Mouse (Mus musculus) embryonic facial prominence, embryonic 12.5 days (tissue): ENCODE results near the gene Magel2. TPM values are rescaled to one million over a fixed set of nuclear protein-coding genes. Genes with fewer than 3 reads are reported as not detected.

Experiments
- ATAC-seq: fragments of 200-750 bp; cut with Nextera tagmentation; 2 replicates; pipeline ENCODE4 v1.8.0; 2017; ENCODE audit not compliant: insufficient number of reproducible peaks, insufficient read depth, low FRiP score, low TSS enrichment
- H3K27ac ChIP-seq: fragments of 300-500 bp; sonication (generic); 2 replicates; pipeline ENCODE4 v1.5.1; 2016; ENCODE audit warnings: mild to moderate bottlenecking
- H3K27me3 ChIP-seq: fragments of 300-500 bp; sonication (generic); 2 replicates; pipeline ENCODE4 v1.6.1; 2016; ENCODE audit warnings: mild to moderate bottlenecking, moderate library complexity
- H3K36me3 ChIP-seq: fragments of 300-500 bp; sonication (generic); 2 replicates; pipeline ENCODE4 v1.6.1; 2016; ENCODE audit warnings: mild to moderate bottlenecking
- H3K4me1 ChIP-seq: fragments of 300-500 bp; sonication (generic); 2 replicates; pipeline ENCODE4 v1.6.1; 2016
- H3K4me2 ChIP-seq: fragments of 300-500 bp; sonication (generic); replicated peaks from 2 replicates; pipeline ENCODE4 v1.6.1; 2016; ENCODE audit warnings: mild to moderate bottlenecking, moderate library complexity
- H3K4me3 ChIP-seq: fragments of 300-500 bp; sonication (generic); 2 replicates; pipeline ENCODE4 v1.5.1; 2016; ENCODE audit warnings: mild to moderate bottlenecking
- H3K9ac ChIP-seq: fragments of 300-500 bp; sonication (generic); 2 replicates; pipeline ENCODE4 v1.6.1; 2016; ENCODE audit warnings: mild to moderate bottlenecking, moderate library complexity
- H3K9me3 ChIP-seq: fragments of 300-500 bp; sonication (generic); 2 replicates; pipeline ENCODE4 v1.6.1; 2016; ENCODE audit warnings: mild to moderate bottlenecking, moderate library complexity
- WGBS: fragments of 180-500 bp; shearing (Covaris S2); methylation state at CpG from one replicate; pipeline ENCODE4 v1.1.7; 2016; 5-methylcytosine and 5-hydroxymethylcytosine counted together
- polyA plus RNA-seq: library from polyadenylated mRNA; unstranded; fragments of >200 nt; fragmentation: Nextera tagmentation; extraction: Ambion mirVana; gene quantifications from 2 replicates; pipeline ENCODE4 v1.2.1, GENCODE M21; 2016

The Magel2 gene
- polyA plus RNA-seq, 1 experiment from 2014 or later, result 6.9 TPM

DNA sequence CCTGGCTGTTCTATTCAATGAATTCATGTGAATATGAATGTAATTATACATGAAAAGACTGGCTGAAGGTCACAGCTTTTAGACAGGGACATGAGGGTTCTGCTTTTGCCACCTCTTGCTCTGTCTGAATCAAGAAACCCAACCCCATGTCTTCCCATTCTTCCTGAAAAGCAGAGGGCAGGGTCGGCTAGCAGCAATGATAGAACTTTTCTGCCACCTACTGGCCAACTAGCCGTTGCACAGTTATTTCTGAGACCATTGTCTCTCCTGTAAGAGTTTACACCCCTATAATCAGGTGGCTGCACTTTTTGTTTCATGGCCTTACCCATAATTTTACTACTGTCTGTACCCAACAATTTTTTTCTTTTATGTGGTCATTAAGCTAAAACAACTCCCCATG lies 5.6 kb downstream of the Magel2 start:
- Histone ChIP-seq H3K4me3 (no peak overlapping the region), H3K27me3 (no peaks in the 10 kb centered on the region), H3K4me1 (no peaks in the 10 kb centered on the region), H3K36me3 (no peaks in the 10 kb centered on the region), H3K27ac (no peak overlapping the region), H3K9me3 (peaks cover 16% of the 10 kb centered on the region; the same call in 1 of the 2 replicates), H3K4me2 (no peak overlapping the region), H3K9ac (no peak overlapping the region)
- WGBS, result 9% methylated on average over 2 of the region's 2 CpGs
- no peak for ATAC-seq

DNA sequence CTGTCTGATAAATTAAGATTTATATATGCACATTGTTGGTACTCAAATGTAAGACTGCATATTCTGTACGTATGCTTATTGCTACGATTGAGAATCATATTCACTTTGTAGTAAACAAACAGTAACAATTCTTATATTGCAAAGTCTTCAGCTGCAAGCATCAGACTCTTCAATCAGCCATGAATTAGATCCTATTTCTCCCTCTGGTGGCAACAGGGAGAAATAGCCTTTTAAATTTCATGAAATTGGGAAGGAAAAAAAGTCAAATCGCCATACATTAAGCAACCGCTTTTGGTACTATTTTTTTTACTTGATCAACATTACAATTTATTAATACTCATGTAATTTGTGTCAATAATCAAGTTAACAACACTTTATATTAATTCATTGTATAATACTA lies 11.5 kb downstream of the Magel2 start:
- H3K4me1 ChIP-seq, result no peaks in the 10 kb centered on the region
- no peaks in the 10 kb centered on the region for H3K9me3 ChIP-seq
- H3K36me3 ChIP-seq, result no peaks in the 10 kb centered on the region
- no peak overlapping the region for H3K27ac ChIP-seq
- 37% methylated on average over 4 of the region's 4 CpGs for WGBS
- no peak overlapping the region for H3K9ac ChIP-seq
- ATAC-seq, result no peak
- H3K4me2 ChIP-seq, result no peak overlapping the region
- no peaks in the 10 kb centered on the region for H3K27me3 ChIP-seq
- H3K4me3 ChIP-seq, result no peak overlapping the region

GRCm38 (mm10) chr7:62392202-62392601 lies 15.4 kb downstream of the Magel2 start:
- ATAC-seq, result no peak
- Histone ChIP-seq H3K9me3 (no peaks in the 10 kb centered on the region), H3K27me3 (no peaks in the 10 kb centered on the region), H3K36me3 (no peaks in the 10 kb centered on the region), H3K27ac (no peak overlapping the region), H3K4me2 (no peak overlapping the region), H3K4me1 (no peaks in the 10 kb centered on the region), H3K4me3 (no peak overlapping the region), H3K9ac (no peak overlapping the region)
- WGBS, result 56% methylated on average over 1 of the region's 1 CpGs

- Histone ChIP-seq H3K27me3 (no peaks in the 10 kb centered on the region), H3K4me3 (peak overlapping the region; percentile 16), H3K4me2 (peak overlapping the region; percentile 37), H3K9ac (no peak overlapping the region), H3K27ac (no peak overlapping the region), H3K9me3 (peaks cover 2% of the 10 kb centered on the region; the same call in 1 of the 2 replicates), H3K36me3 (no peaks in the 10 kb centered on the region), H3K4me1 (no peaks in the 10 kb centered on the region)
- 50% methylated on average over 19 of the region's 19 CpGs for WGBS
- ATAC-seq, result no peak
Observed at GRCm38 (mm10) chr7:62406573-62407050, 29.8 kb downstream of the Magel2 start.

GRCm38 (mm10) chr7:62407803-62408202 lies 31.0 kb downstream of the Magel2 start:
- WGBS, result 40% methylated on average over 3 of the region's 3 CpGs

GRCm38 (mm10) chr7:62415222-62415621 lies 38.4 kb downstream of the Magel2 start:
- Histone ChIP-seq H3K36me3 (no peaks in the 10 kb centered on the region), H3K4me3 (no peak overlapping the region), H3K27ac (no peak overlapping the region), H3K4me1 (peaks cover 11% of the 10 kb centered on the region), H3K27me3 (no peaks in the 10 kb centered on the region), H3K9me3 (0 out of 2 replicates have a peak, but pooled peaks cover 7% of the 10 kb centered on the region), H3K9ac (no peak overlapping the region), H3K4me2 (no peak overlapping the region)
- ATAC-seq, result no peak
- 66% methylated on average over 1 of the region's 1 CpGs for WGBS

More at GRCm38 (mm10) chr7:62407803-62408202, 31.0 kb downstream of the Magel2 start:
- no peaks in the 10 kb centered on the region for H3K36me3 ChIP-seq
- H3K4me3 ChIP-seq, result no peak overlapping the region
- H3K9ac ChIP-seq, result no peak overlapping the region
- no peak overlapping the region for H3K27ac ChIP-seq
- no peak for ATAC-seq
- no peaks in the 10 kb centered on the region for H3K4me1 ChIP-seq
- no peaks in the 10 kb centered on the region for H3K27me3 ChIP-seq
- no peak overlapping the region for H3K4me2 ChIP-seq
- H3K9me3 ChIP-seq, result peaks cover 2% of the 10 kb centered on the region; the same call in 1 of the 2 replicates

- no peak overlapping the region for H3K4me3 ChIP-seq
- ATAC-seq, result no peak
- no peak overlapping the region for H3K9ac ChIP-seq
- H3K4me1 ChIP-seq, result peaks cover 11% of the 10 kb centered on the region
- no peaks in the 10 kb centered on the region for H3K36me3 ChIP-seq
- H3K4me2 ChIP-seq, result no peak overlapping the region
- 0 out of 2 replicates have a peak, but pooled peaks cover 7% of the 10 kb centered on the region for H3K9me3 ChIP-seq
- no peaks in the 10 kb centered on the region for H3K27me3 ChIP-seq
- H3K27ac ChIP-seq, result no peak overlapping the region
Observed at GRCm38 (mm10) chr7:62416173-62416572, 39.4 kb downstream of the Magel2 start.

DNA sequence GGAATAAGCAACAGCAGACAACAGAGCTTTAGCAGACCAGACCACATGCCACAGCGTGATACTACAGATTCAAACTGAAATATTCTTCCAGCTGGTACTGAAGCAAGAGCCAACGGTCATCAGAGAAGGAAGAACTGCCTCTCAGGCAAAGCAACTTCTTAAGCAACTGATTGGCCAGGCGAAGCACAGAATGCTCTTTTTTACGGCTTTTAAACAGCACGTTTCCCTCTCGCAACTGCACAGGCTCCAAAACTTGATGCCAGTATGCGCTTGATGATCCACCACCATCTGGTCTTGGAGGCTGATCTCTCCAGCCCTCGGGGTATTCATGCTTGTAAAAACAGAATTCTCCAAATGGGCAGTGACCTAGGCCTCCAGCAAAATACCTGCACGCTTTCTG lies 41.5 kb downstream of the Magel2 start:
- 71% methylated on average over 9 of the region's 9 CpGs for WGBS
- Histone ChIP-seq H3K4me2 (peak overlapping the region; percentile 78), H3K9me3 (0 out of 2 replicates have a peak, but pooled peaks cover 10% of the 10 kb centered on the region), H3K36me3 (no peaks in the 10 kb centered on the region), H3K9ac (peak overlapping the region; percentile 77), H3K4me1 (peaks cover 11% of the 10 kb centered on the region), H3K27me3 (no peaks in the 10 kb centered on the region), H3K4me3 (peak overlapping the region; percentile 69), H3K27ac (no peak overlapping the region)
- no peak for ATAC-seq

DNA sequence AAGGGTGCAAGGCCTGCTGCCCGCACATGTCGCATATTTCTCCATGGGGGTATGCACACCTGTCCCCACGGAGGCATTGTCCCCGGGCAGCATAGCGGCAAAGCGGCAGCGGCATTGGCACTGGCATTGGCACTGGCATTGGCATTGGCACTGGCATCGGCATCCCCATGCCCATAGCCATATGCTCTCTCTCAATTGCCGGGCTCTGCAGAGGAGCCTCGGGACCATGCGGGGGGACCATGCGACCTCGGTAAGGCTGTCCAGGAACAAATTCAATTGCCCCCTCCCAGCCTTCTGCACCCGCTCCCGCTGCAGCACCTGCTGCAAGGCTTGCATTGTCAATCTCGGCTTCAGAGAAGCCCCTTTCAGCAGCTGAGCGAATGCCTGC lies 42.3 kb downstream of the Magel2 start:
- H3K36me3 ChIP-seq, result no peaks in the 10 kb centered on the region
- peak overlapping the region; percentile 69 for H3K4me3 ChIP-seq
- H3K27ac ChIP-seq, result no peak overlapping the region

DNA sequence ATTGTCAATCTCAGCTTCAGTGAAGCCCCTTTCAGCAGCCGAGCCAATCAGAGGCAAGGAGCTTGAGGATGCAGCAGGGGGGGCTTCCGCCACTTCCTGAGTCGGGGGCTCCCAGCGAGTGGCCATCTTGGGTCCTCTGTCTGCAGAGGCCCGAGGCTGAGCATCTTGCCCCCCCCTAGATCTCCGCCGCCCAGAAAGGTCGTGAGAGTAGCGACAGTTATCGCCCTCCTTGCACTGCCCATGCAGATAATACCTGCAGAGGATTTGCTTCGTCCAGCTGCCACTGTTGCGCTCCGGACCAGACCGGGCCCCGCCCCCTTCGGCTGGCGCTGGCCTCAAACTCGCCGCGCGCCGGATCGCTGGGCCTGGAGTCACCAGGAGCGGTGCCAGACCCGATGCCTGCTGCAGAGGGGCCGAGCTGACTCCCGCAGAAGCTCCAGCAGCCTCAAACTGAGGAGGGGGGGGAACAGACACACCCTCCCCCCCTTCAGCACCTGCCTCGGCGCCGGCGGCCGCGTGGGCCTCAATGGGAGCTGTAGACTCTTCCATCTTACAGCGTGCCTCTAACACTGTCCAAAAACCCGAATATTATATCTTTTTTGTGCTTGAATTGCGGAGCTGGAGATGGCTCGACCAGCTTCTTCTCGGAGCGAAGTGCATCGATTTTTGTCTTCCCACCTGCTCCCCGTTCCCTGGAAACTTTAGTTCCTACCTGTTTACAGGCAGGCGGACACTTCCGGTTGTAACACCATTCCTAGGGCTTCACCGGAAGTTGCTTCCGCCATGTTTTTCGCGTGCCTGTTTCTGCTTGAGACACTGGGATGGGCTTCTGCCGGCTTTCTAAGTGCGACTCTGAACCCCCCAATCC lies 42.9 kb downstream of the Magel2 start, which contains the start of gene Mkrn3:
TSS of gene Mkrn3 (minus strand) at position 647 of the 868 bp plus-strand sequence.
- 0 out of 2 replicates have a peak, but pooled peaks cover 3% of the 10 kb centered on the region for H3K27me3 ChIP-seq
- 0 out of 2 replicates have a peak, but pooled peaks cover 10% of the 10 kb centered on the region for H3K9me3 ChIP-seq
- WGBS, result 25% methylated on average over 47 of the region's 49 CpGs
- H3K4me3 ChIP-seq, result peak within 1 kb of the TSS; percentile 69
- H3K9ac ChIP-seq, result peak within 1 kb of the TSS; percentile 77
- H3K36me3 ChIP-seq, result no peaks in the 10 kb centered on the region
- peak within 1 kb of the TSS; percentile 78 for H3K4me2 ChIP-seq
- peak; percentile 85 for ATAC-seq
- peaks cover 11% of the 10 kb centered on the region for H3K4me1 ChIP-seq
- peak within 1 kb of the TSS; percentile 64 for H3K27ac ChIP-seq

More for the DNA sequence above, 42.3 kb downstream of the Magel2 start:
- 49% methylated on average over 17 of the region's 17 CpGs for WGBS
- Histone ChIP-seq H3K9me3 (0 out of 2 replicates have a peak, but pooled peaks cover 10% of the 10 kb centered on the region), H3K4me2 (peak overlapping the region; percentile 78), H3K4me1 (peaks cover 11% of the 10 kb centered on the region), H3K9ac (peak overlapping the region; percentile 77), H3K27me3 (0 out of 2 replicates have a peak, but pooled peaks cover under 1% of the 10 kb centered on the region)
- ATAC-seq, result no peak; the same call in 1 of the 2 replicates

DNA sequence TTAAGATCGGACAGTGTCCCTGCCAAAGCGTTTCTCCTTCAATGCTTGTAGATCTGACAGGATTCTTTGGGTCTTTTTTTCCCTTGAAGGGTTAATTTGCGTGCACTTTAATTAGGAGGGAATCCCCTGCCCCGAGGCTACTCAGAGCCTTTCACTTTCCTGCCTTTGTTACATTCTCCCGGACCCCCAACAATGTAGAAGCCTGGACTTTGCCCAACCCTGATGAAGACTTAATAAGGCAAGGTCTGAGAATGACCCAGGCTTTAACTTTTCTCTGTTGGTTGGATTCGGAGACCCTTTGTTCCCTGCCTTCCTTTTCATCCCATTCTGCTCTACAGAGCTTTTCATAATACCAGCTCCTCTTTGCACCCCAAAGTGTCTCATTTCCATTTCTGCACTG lies 43.8 kb downstream of the Magel2 start:
- no peak overlapping the region for H3K27ac ChIP-seq
- no peak for ATAC-seq
- H3K9ac ChIP-seq, result no peak overlapping the region
- 0 out of 2 replicates have a peak, but pooled peaks cover 3% of the 10 kb centered on the region for H3K27me3 ChIP-seq
- 40% methylated on average over 6 of the region's 6 CpGs for WGBS
- peak overlapping the region; percentile 40 for H3K4me2 ChIP-seq
- H3K4me1 ChIP-seq, result peaks cover 11% of the 10 kb centered on the region
- no peaks in the 10 kb centered on the region for H3K36me3 ChIP-seq
- 0 out of 2 replicates have a peak, but pooled peaks cover 10% of the 10 kb centered on the region for H3K9me3 ChIP-seq
- H3K4me3 ChIP-seq, result peak overlapping the region; percentile 69
